Mouse (Mus musculus) kidney, postnatal 0 days (tissue): ENCODE measurements around the gene Dst. TPM values are rescaled to one million over a fixed set of nuclear protein-coding genes. Genes with fewer than 3 reads are reported as not detected.

Experiments used
- ATAC-seq: fragments of 200-750 bp; cut with Nextera tagmentation; replicated peaks from 2 replicates; pipeline ENCODE4 v1.8.0; 2017; ENCODE audit warnings: low read depth, moderate number of reproducible peaks, moderate TSS enrichment, moderate library complexity; ENCODE audit not compliant: low FRiP score
- DNase-seq: peaks from one replicate; pipeline ENCODE4 v3.0.0-alpha.2; 2016; ENCODE audit warnings: low spot score
- H3K27ac ChIP-seq: fragments of 300-500 bp; sonication (generic); 2 replicates; pipeline ENCODE4 v1.5.1; 2014; ENCODE audit warnings: mild to moderate bottlenecking
- H3K27me3 ChIP-seq: fragments of 300-500 bp; sonication (generic); 2 replicates; pipeline ENCODE4 v1.6.1; 2014; ENCODE audit warnings: low read length, mixed read lengths; ENCODE audit not compliant: insufficient read depth
- H3K36me3 ChIP-seq: fragments of 300-500 bp; sonication (generic); 2 replicates; pipeline ENCODE4 v1.6.1; 2014; ENCODE audit warnings: low read length, mixed read lengths; ENCODE audit not compliant: insufficient read depth
- H3K4me1 ChIP-seq: fragments of 300-500 bp; sonication (generic); replicated peaks from 2 replicates; pipeline ENCODE4 v1.6.1; 2014; ENCODE audit warnings: antibody characterized with exemption, low read length, mixed read lengths; ENCODE audit not compliant: insufficient read depth
- H3K4me2 ChIP-seq: fragments of 300-500 bp; sonication (generic); 2 replicates; pipeline ENCODE4 v1.6.1; 2014; ENCODE audit warnings: mild to moderate bottlenecking, low read length, moderate library complexity, mixed read lengths
- H3K4me3 ChIP-seq: fragments of 300-500 bp; sonication (generic); replicated peaks from 2 replicates; pipeline ENCODE4 v1.5.1; 2014; ENCODE audit warnings: low read depth, low read length
- H3K9ac ChIP-seq: fragments of 300-500 bp; sonication (generic); 2 replicates; pipeline ENCODE4 v1.6.1; 2014; ENCODE audit warnings: low read depth, low read length
- H3K9me3 ChIP-seq: fragments of 300-500 bp; sonication (generic); replicated peaks from 2 replicates; pipeline ENCODE4 v1.6.1; 2016; ENCODE audit warnings: low read length, inconsistent platforms, mixed read lengths
- CTCF ChIP-seq: IDR thresholded peaks from 2 replicates; pipeline ENCODE4 v1.5.1; 2016; ENCODE audit warnings: antibody characterized with exemption, low read depth, mild to moderate bottlenecking, moderate library complexity
- WGBS: fragments of 180-500 bp; shearing (Covaris S2); extraction: QIAGEN DNeasy Blood & Tissue Kit; methylation state at CpG from one replicate; pipeline ENCODE4 v1.1.7; 2014; 5-methylcytosine and 5-hydroxymethylcytosine counted together
- polyA plus RNA-seq: library from polyadenylated mRNA; unstranded; fragments of >200 nt; fragmentation: Nextera tagmentation; extraction: Ambion mirVana; gene quantifications from 2 replicates; pipeline ENCODE4 v1.2.1, GENCODE M21; 2015

Gene Dst
- polyA plus RNA-seq, 1 experiment from 2014 or later, result 22.4 TPM

DNA sequence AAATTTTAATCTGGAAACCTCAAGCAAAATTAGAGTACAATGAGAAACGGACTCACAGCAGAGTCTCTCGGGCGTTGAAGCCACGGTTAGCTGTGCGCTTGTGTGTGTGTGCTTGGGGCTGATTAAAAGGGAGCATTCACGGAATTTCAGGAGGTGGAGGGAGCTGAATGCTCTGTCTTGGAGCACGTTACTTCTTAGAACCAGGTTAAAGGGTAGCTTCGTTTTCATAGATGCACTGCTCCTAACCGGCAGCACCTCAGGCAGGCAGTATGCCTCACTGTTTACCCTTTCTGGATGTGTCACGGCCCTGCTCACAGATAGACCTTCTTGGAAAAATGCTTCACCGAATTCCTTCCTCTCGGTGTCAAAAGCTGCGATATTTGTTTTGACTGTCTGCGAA is 329.2 kb downstream of the Dst start:
- Histone ChIP-seq H3K4me2 (peak overlapping the region; percentile 71), H3K4me3 (peak overlapping the region; percentile 41), H3K9ac (peak overlapping the region; percentile 65; the same call in 1 of the 2 replicates), H3K4me1 (peaks cover 12% of the 10 kb centered on the region; the same call in 1 of the 2 replicates), H3K27ac (peak overlapping the region; percentile 37), H3K27me3 (no peaks in the 10 kb centered on the region), H3K36me3 (peaks cover under 1% of the 10 kb centered on the region; the same call in 1 of the 2 replicates), H3K9me3 (no peaks in the 10 kb centered on the region)
- no peak for TF ChIP-seq CTCF
- WGBS, result 21% methylated on average over 14 of the region's 14 CpGs
- ATAC-seq (no peak), DNase-seq (peak; percentile 13)

DNA sequence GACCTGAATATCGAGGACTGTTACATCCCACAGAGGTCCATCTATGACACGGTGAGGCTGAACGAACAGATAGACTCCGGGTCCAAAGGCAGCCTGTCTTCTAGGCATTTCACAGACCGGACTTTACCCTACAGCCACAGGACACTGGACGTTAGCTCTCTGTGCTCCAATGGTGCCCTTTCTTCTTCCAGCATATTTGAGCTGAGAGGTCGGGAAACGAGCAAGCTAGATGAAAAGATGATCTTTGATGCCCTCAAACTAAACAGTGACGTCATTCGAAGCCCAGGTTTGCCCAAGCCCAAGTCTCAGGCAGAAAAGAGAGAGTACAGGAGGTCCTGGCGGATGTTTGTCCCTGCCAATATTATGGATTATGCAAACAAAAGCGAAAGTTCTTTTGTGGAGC is 329.7 kb downstream of the Dst start:
- DNase-seq, result peak; percentile 28
- Histone ChIP-seq H3K4me1 (peaks cover 12% of the 10 kb centered on the region; the same call in 1 of the 2 replicates), H3K4me2 (peak overlapping the region; percentile 71), H3K27me3 (no peaks in the 10 kb centered on the region), H3K27ac (peak overlapping the region; percentile 22; the same call in 1 of the 2 replicates), H3K4me3 (peak overlapping the region; percentile 41; the same call in 1 of the 2 replicates), H3K9ac (0 out of 2 replicates have a peak overlapping the region, but pooled peaks have one; percentile 18), H3K9me3 (no peaks in the 10 kb centered on the region), H3K36me3 (peaks cover 2% of the 10 kb centered on the region; the same call in 1 of the 2 replicates)
- 62% methylated on average over 12 of the region's 12 CpGs for WGBS
- no peak for TF ChIP-seq CTCF
- ATAC-seq, result peak; percentile 60

- DNase-seq, result no peak
- H3K36me3 ChIP-seq, result peaks cover 7% of the 10 kb centered on the region; the same call in 1 of the 2 replicates
- H3K4me3 ChIP-seq, result no peak overlapping the region
- H3K9ac ChIP-seq, result no peak overlapping the region
- no peak overlapping the region for H3K27ac ChIP-seq
- no peaks in the 10 kb centered on the region for H3K27me3 ChIP-seq
- H3K4me1 ChIP-seq, result peaks cover 12% of the 10 kb centered on the region; the same call in 1 of the 2 replicates
- no peaks in the 10 kb centered on the region for H3K9me3 ChIP-seq
- TF ChIP-seq CTCF, result no peak
- whole genome bisulfite sequencing, result 89% methylated on average over 6 of the region's 6 CpGs
- ATAC-seq, result no peak
- H3K4me2 ChIP-seq, result no peak overlapping the region
These were observed 330.2 kb downstream of the Dst start for GRCm38 (mm10) chr1:34238231-34238630.

- H3K4me3 ChIP-seq, result no peak overlapping the region
- ATAC-seq (no peak), DNase-seq (no peak)
- peaks cover 30% of the 10 kb centered on the region for H3K36me3 ChIP-seq
- H3K4me1 ChIP-seq, result no peaks in the 10 kb centered on the region
- no peak overlapping the region for H3K4me2 ChIP-seq
- no peaks in the 10 kb centered on the region for H3K9me3 ChIP-seq
- WGBS, result 62% methylated on average over 10 of the region's 10 CpGs
- 0 out of 2 replicates have a peak overlapping the region, but pooled peaks have one; percentile 19 for H3K27ac ChIP-seq
- H3K27me3 ChIP-seq, result no peaks in the 10 kb centered on the region
- no peak overlapping the region for H3K9ac ChIP-seq
- TF ChIP-seq CTCF, result no peak
These were observed 336.7 kb downstream of the Dst start for GRCm38 (mm10) chr1:34244678-34245077.

DNA sequence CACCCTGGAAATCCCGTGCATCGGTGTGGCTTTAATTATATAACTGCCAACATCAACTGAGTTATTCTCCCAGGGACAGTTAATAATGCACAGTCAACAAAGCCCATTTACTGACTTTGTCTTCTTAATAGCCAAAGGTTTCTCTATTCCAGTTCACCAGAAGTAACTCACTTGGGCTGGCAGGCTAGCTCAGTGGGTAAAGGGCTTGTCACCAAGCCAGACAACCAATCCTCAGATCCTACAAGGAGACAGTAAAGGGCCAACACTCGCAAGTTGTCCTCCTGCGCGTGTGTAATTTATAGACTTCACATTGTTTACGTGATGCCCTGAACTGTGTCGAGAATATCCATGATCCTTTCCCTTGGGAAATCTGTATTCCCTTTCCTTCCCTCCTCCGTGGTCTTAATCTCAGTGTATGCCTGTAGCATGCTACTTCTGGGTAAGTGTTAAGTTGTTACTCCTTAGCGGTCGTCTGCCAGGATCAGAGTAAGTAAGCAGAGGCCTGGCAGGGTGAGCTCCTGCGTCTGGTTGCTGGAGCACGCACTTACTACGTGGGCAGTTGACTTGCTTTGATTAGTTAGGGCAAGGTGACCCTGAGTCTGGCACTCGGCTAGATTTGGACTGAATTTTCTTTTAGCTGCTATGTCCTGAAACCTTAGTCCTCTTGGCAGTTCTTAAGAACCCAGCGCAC is 338.1 kb downstream of the Dst start:
- H3K27ac ChIP-seq, result no peak overlapping the region
- TF ChIP-seq CTCF, result no peak
- 58% methylated on average over 15 of the region's 15 CpGs for WGBS
- DNase-seq (no peak), ATAC-seq (no peak)
- peaks cover 40% of the 10 kb centered on the region for H3K36me3 ChIP-seq
- no peaks in the 10 kb centered on the region for H3K27me3 ChIP-seq
- no peak overlapping the region for H3K4me2 ChIP-seq
- H3K9ac ChIP-seq, result no peak overlapping the region
- no peaks in the 10 kb centered on the region for H3K4me1 ChIP-seq
- H3K9me3 ChIP-seq, result no peaks in the 10 kb centered on the region
- H3K4me3 ChIP-seq, result no peak overlapping the region

DNA sequence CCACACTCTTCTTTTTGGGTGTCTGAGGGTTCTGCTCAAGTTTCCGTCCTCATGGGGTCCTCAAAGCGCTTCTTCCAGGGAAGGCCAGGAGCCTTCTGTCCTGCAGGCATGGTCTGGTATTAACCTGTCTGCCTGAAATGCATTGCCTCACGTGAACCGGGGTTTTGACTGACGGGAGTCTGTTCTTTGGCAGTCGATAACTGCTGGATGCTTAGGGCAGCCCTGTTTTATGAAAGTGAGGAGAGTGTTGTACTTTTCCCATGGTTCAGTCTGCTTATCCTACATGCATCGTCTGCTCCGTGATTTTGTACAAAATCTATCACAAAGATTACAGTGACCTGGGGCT is 338.6 kb downstream of the Dst start:
- H3K9me3 ChIP-seq, result no peaks in the 10 kb centered on the region
- no peak overlapping the region for H3K9ac ChIP-seq
- WGBS, result 91% methylated on average over 8 of the region's 8 CpGs
- peaks cover 44% of the 10 kb centered on the region for H3K36me3 ChIP-seq
- no peak overlapping the region for H3K27ac ChIP-seq
- H3K4me1 ChIP-seq, result no peaks in the 10 kb centered on the region
- no peak for ATAC-seq
- H3K4me3 ChIP-seq, result no peak overlapping the region
- no peak for TF ChIP-seq CTCF
- no peak for DNase-seq
- no peak overlapping the region for H3K4me2 ChIP-seq
- H3K27me3 ChIP-seq, result no peaks in the 10 kb centered on the region
